8 mouse cellular contexts compared by ENCODE assay signal in the genomic region with DNA sequence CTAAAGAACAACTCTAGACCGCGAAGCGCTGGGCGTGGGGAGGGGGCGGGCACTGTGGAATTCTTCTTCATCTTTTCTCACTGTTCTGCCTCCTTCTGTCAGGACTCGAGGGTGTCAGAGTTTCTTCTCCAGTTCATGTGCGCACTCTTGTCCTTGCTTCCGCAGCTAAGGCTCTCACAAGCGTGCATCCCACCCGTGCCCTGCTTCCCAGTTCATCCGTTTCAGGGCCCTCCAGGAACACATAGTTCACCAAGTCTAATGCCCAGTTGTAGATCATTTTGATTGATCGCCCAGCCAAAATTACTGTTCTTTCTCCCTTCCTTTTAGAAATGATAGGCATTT. TPM values are rescaled to one million over a fixed set of nuclear protein-coding genes. Genes with fewer than 3 reads are reported as not detected.
DNase-seq lines count a peak whose midpoint lies in the region; ATAC-seq and TF ChIP-seq lines count a peak whose summit lies in the region.

No protein-coding gene starts in this region.

- peak; percentile 55 for ATAC-seq in forebrain, embryonic 14.5 days
- no peak for ATAC-seq in liver, embryonic 16.5 days (ENCODE audit: low read depth)

- no peak for DNase-seq in heart, embryonic 10.5 days (ENCODE audit: low spot score)
- DNase-seq in heart, postnatal 14 days, result no peak
- no peak for DNase-seq in forebrain, embryonic 14.5 days (ENCODE audit: low spot score)
- DNase-seq in right cerebral cortex, adult 18-20 months, result no peak
- no peak for DNase-seq in gastrocnemius, postnatal 4 days (ENCODE audit: low spot score in 2 of 2)
- no peak for DNase-seq in urinary bladder, postnatal 10 days (ENCODE audit: low spot score)

- H3K4me3 ChIP-seq in heart, embryonic 10.5 days, result peak overlapping the region; percentile 65
- peak overlapping the region; percentile 75 for H3K4me3 ChIP-seq in E14TG2a.4 (replicated peaks; ENCODE audit: low read length)
- H3K4me3 ChIP-seq in forebrain, embryonic 14.5 days (ENCODE audit: low read depth, low read length), result peak overlapping the region; percentile 45
- H3K4me3 ChIP-seq in liver, embryonic 16.5 days (ENCODE audit: low read depth, low read length), result peak overlapping the region; percentile 51

- H3K27me3 ChIP-seq in heart, embryonic 10.5 days (ENCODE audit: insufficient read depth, poor library complexity, severe bottlenecking), result no peaks in the 10 kb centered on the region
- H3K27me3 ChIP-seq in E14TG2a.4 (ENCODE audit: insufficient read depth, low read length), result peaks cover 28% of the 10 kb centered on the region
- no peaks in the 10 kb centered on the region for H3K27me3 ChIP-seq in forebrain, embryonic 14.5 days (replicated peaks; ENCODE audit: control insufficient read depth, insufficient read depth, low read length)
- H3K27me3 ChIP-seq in liver, embryonic 16.5 days (ENCODE audit: control insufficient read depth, insufficient read depth, low read depth, low read length), result no peaks in the 10 kb centered on the region; the same call in 1 of the 2 replicates

- 7% methylated on average over 12 of the region's 12 CpGs for WGBS in heart, embryonic 10.5 days
- WGBS in forebrain, embryonic 14.5 days, result 7% methylated on average over 12 of the region's 12 CpGs
- 8% methylated on average over 12 of the region's 12 CpGs for WGBS in liver, embryonic 16.5 days (ENCODE audit: insufficient replicate concordance)

- H3K27ac ChIP-seq in heart, embryonic 10.5 days, result peak overlapping the region; percentile 89
- peak overlapping the region; percentile 23 for H3K27ac ChIP-seq in forebrain, embryonic 14.5 days (ENCODE audit: low read depth, low read length)
- no peak overlapping the region for H3K27ac ChIP-seq in liver, embryonic 16.5 days (ENCODE audit: low read length)

- intact Hi-C loops in heart, postnatal 14 days (cut with DNase I), result no loop called here

- H3K36me3 ChIP-seq in heart, embryonic 10.5 days, result peaks cover 31% of the 10 kb centered on the region
- peaks cover 30% of the 10 kb centered on the region for H3K36me3 ChIP-seq in E14TG2a.4 (ENCODE audit: insufficient read depth, low read length)
- H3K36me3 ChIP-seq in forebrain, embryonic 14.5 days (ENCODE audit: control insufficient read depth, insufficient read depth, low read length), result peaks cover 24% of the 10 kb centered on the region
- H3K36me3 ChIP-seq in liver, embryonic 16.5 days (ENCODE audit: control insufficient read depth, insufficient read depth), result peaks cover 12% of the 10 kb centered on the region

- no peaks in the 10 kb centered on the region for H3K9me3 ChIP-seq in heart, embryonic 10.5 days
- H3K9me3 ChIP-seq in E14TG2a.4 (ENCODE audit: low read length), result no peaks in the 10 kb centered on the region
- no peaks in the 10 kb centered on the region for H3K9me3 ChIP-seq in forebrain, embryonic 14.5 days (replicated peaks; ENCODE audit: control insufficient read depth, low read length)
- no peaks in the 10 kb centered on the region for H3K9me3 ChIP-seq in liver, embryonic 16.5 days (replicated peaks; ENCODE audit: control insufficient read depth, low read length)

- peak overlapping the region; percentile 76 for H3K9ac ChIP-seq in forebrain, embryonic 14.5 days (ENCODE audit: low read length)
- H3K9ac ChIP-seq in liver, embryonic 16.5 days (ENCODE audit: low read depth, low read length), result peak overlapping the region; percentile 53

- H3K4me2 ChIP-seq in forebrain, embryonic 14.5 days (ENCODE audit: low read length), result peak overlapping the region; percentile 87
- peak overlapping the region; percentile 73 for H3K4me2 ChIP-seq in liver, embryonic 16.5 days (ENCODE audit: low read depth, low read length)

- H3K4me1 ChIP-seq in heart, embryonic 10.5 days, result peaks cover 26% of the 10 kb centered on the region
- H3K4me1 ChIP-seq in E14TG2a.4 (replicated peaks; ENCODE audit: low read depth, low read length), result peaks cover 46% of the 10 kb centered on the region
- peaks cover 7% of the 10 kb centered on the region for H3K4me1 ChIP-seq in forebrain, embryonic 14.5 days (ENCODE audit: control insufficient read depth, insufficient read depth, low read length)
- H3K4me1 ChIP-seq in liver, embryonic 16.5 days (ENCODE audit: control insufficient read depth, low read depth, low read length), result peaks cover 12% of the 10 kb centered on the region; the same call in 1 of the 2 replicates

- no peak for TF ChIP-seq CTCF in E14TG2a.4 (conservative IDR thresholded peaks at IDR 0.05; ENCODE audit: low read length)

RNA-seq across cellular contexts. Expression of a gene that starts 0.3 kb away (rescaled TPM):
- polyA plus RNA-seq in heart, embryonic 10.5 days (2016; fragmentation: Nextera tagmentation; extraction: Ambion mirVana), result 42.4 and 50.3 TPM in 2 replicates
- 10 to 100 TPM; 71.5 to 78.4 TPM for total RNA-seq in heart, postnatal 14 days (2021)
- 99.0 and 110 TPM in 2 replicates for polyA plus RNA-seq in forebrain, embryonic 14.5 days (2014; fragmentation: Nextera tagmentation; extraction: Ambion mirVana)
- polyA plus RNA-seq in liver, embryonic 16.5 days (2015; fragmentation: Nextera tagmentation; extraction: Ambion mirVana), result 11.9 and 14.6 TPM in 2 replicates
- total RNA-seq in gastrocnemius, postnatal 4 days (2021), result 10 to 100 TPM; 45.7 to 50.1 TPM

RNA-seq across cellular contexts. Expression of a gene that starts 15.6 kb away (rescaled TPM):
- 18.2 and 23.2 TPM in 2 replicates for polyA plus RNA-seq in heart, embryonic 10.5 days (2016; fragmentation: Nextera tagmentation; extraction: Ambion mirVana)
- total RNA-seq in heart, postnatal 14 days (2021), result 10 to 100 TPM; 13.4 to 14.3 TPM
- 4.6 and 5.4 TPM in 2 replicates for polyA plus RNA-seq in forebrain, embryonic 14.5 days (2014; fragmentation: Nextera tagmentation; extraction: Ambion mirVana)
- 10.9 and 12.8 TPM in 2 replicates for polyA plus RNA-seq in liver, embryonic 16.5 days (2015; fragmentation: Nextera tagmentation; extraction: Ambion mirVana)
- total RNA-seq in gastrocnemius, postnatal 4 days (2021), result 10 to 100 TPM; 15.7 to 16.9 TPM

RNA-seq across cellular contexts. Expression of a gene that starts 16.2 kb away (rescaled TPM):
- 0.12 and 0.30 TPM in 2 replicates for polyA plus RNA-seq in heart, embryonic 10.5 days (2016; fragmentation: Nextera tagmentation; extraction: Ambion mirVana)
- under 1 TPM; 0.10 TPM for total RNA-seq in heart, postnatal 14 days (2021)
- polyA plus RNA-seq in forebrain, embryonic 14.5 days (2014; fragmentation: Nextera tagmentation; extraction: Ambion mirVana), result 0.20 and 0.27 TPM in 2 replicates
- 0.26 TPM in 2 replicates for polyA plus RNA-seq in liver, embryonic 16.5 days (2015; fragmentation: Nextera tagmentation; extraction: Ambion mirVana)
- under 1 TPM; 0.47 to 0.52 TPM for total RNA-seq in gastrocnemius, postnatal 4 days (2021)

RNA-seq across cellular contexts. Expression of a gene that starts 44.1 kb away (rescaled TPM):
- not detected in 2 replicates for polyA plus RNA-seq in heart, embryonic 10.5 days (2016; fragmentation: Nextera tagmentation; extraction: Ambion mirVana)
- 1 to 10 TPM; 4.4 to 5.1 TPM for total RNA-seq in heart, postnatal 14 days (2021)
- 0.27 and 0.35 TPM in 2 replicates for polyA plus RNA-seq in forebrain, embryonic 14.5 days (2014; fragmentation: Nextera tagmentation; extraction: Ambion mirVana)
- 0.67 TPM in 2 replicates for polyA plus RNA-seq in liver, embryonic 16.5 days (2015; fragmentation: Nextera tagmentation; extraction: Ambion mirVana)
- 10 to 100 TPM; 70.9 to 91.6 TPM for total RNA-seq in gastrocnemius, postnatal 4 days (2021)

RNA-seq across cellular contexts. Expression of a gene that starts 46.6 kb away (rescaled TPM):
- 27.1 and 32.7 TPM in 2 replicates for polyA plus RNA-seq in heart, embryonic 10.5 days (2016; fragmentation: Nextera tagmentation; extraction: Ambion mirVana)
- 10 to 100 TPM; 13.6 to 15.8 TPM for total RNA-seq in heart, postnatal 14 days (2021)
- 6.2 and 7.4 TPM in 2 replicates for polyA plus RNA-seq in forebrain, embryonic 14.5 days (2014; fragmentation: Nextera tagmentation; extraction: Ambion mirVana)
- 2.7 and 2.9 TPM in 2 replicates for polyA plus RNA-seq in liver, embryonic 16.5 days (2015; fragmentation: Nextera tagmentation; extraction: Ambion mirVana)
- total RNA-seq in gastrocnemius, postnatal 4 days (2021), result 10 to 100 TPM; 27.5 to 33.0 TPM
